Mouse (Mus musculus) heart, adult 18-20 months (tissue): ENCODE measurements around the gene Serf2. TPM values are rescaled to one million over a fixed set of nuclear protein-coding genes. Genes with fewer than 3 reads are reported as not detected.
A peak's percentile ranks its signal among the peaks of the same experiment; 100 is the strongest.

Experiments used
- DNase-seq, 2 experiments: peaks; one replicate each; pipeline ENCODE4 v3.0.0; 2021 to 2022; ENCODE audit warnings: mixed read lengths in 1 of 2
- long read RNA-seq, 2 experiments: library from polyadenylated mRNA; stranded (forward); transcript quantifications; one replicate each; pipeline ENCODE4 v2.0.0; 2021
- total RNA-seq, 2 experiments: library from RNA; stranded (reverse); gene quantifications; 2 replicates each; pipeline ENCODE4 v1.2.3; 2021

Gene Serf2
- total RNA-seq, result 100 to 1,000 TPM; 366 to 459 TPM
- long read RNA-seq, experiment 1, transcript Serf2-204 (3 exons, 3,056 nt), result major isoform, 780 of 832 reads
- long read RNA-seq, experiment 1, transcript Serf2-201 (3 exons, 525 nt), result minor isoform, 16 of 832 reads
- long read RNA-seq, experiment 1, partial matches to known transcripts, result 9 of 832 reads
- long read RNA-seq, experiment 1, other reads (novel, unspliced or antisense), result 25 of 832 reads
- long read RNA-seq, experiment 2, transcript Serf2-201 (3 exons, 525 nt), result minor isoform, 10 of 606 reads
- long read RNA-seq, experiment 2, transcript Serf2-204 (3 exons, 3,056 nt), result major isoform, 542 of 606 reads
- long read RNA-seq, experiment 2, partial matches to known transcripts, result 31 of 606 reads
- long read RNA-seq, experiment 2, other reads (novel, unspliced or antisense), result 21 of 606 reads

- DNase-seq, result peak; percentile 99 to 100
Measured at GRCm38 (mm10) chr2:121448739-121449535, at the start of gene Serf2. Serf2 (plus strand) TSS chr2:121449195.

- DNase-seq, result no peak
Measured at GRCm38 (mm10) chr2:121403296-121403695, 45.7 kb upstream of the Serf2 start.

- DNase-seq, result peak; percentile 32 to 50
Measured at GRCm38 (mm10) chr2:121408160-121408559, 40.8 kb upstream of the Serf2 start.

GRCm38 (mm10) chr2:121412843-121413386, 36.1 kb upstream of the Serf2 start:
- peak in 1 of 2 experiments; percentile 28 for DNase-seq

GRCm38 (mm10) chr2:121413387-121414042, 35.5 kb upstream of the Serf2 start, which contains the start of the genes Pdia3 and Catsper2:
Pdia3 (plus strand) TSS chr2:121413775.
Catsper2 (minus strand) TSS chr2:121413792.
- peak; percentile 95 to 99 for DNase-seq

GRCm38 (mm10) chr2:121414139-121414685, 34.8 kb upstream of the Serf2 start:
- peak in 1 of 2 experiments; percentile 57 for DNase-seq

GRCm38 (mm10) chr2:121415103-121415502, 33.9 kb upstream of the Serf2 start:
- no peak for DNase-seq

GRCm38 (mm10) chr2:121415591-121415990, 33.4 kb upstream of the Serf2 start:
- no peak for DNase-seq

- DNase-seq, result no peak
Measured at GRCm38 (mm10) chr2:121416356-121416755, 32.6 kb upstream of the Serf2 start.

- DNase-seq, result no peak
Measured at GRCm38 (mm10) chr2:121418476-121418875, 30.5 kb upstream of the Serf2 start.

GRCm38 (mm10) chr2:121423166-121423565, 25.8 kb upstream of the Serf2 start:
- no peak for DNase-seq

- DNase-seq, result no peak
Measured at GRCm38 (mm10) chr2:121425890-121426289, 23.1 kb upstream of the Serf2 start.

- DNase-seq, result no peak
Measured at GRCm38 (mm10) chr2:121434854-121435253, 14.1 kb upstream of the Serf2 start.

GRCm38 (mm10) chr2:121439746-121440145, 9.2 kb upstream of the Serf2 start:
- no peak for DNase-seq

GRCm38 (mm10) chr2:121440834-121441605, 8.0 kb upstream of the Serf2 start:
- no peak for DNase-seq

GRCm38 (mm10) chr2:121441800-121442199, 7.2 kb upstream of the Serf2 start:
- no peak for DNase-seq

- peak; percentile 74 to 86 for DNase-seq
Measured at GRCm38 (mm10) chr2:121442259-121443067, 6.5 kb upstream of the Serf2 start.

GRCm38 (mm10) chr2:121443068-121443349, 6.0 kb upstream of the Serf2 start:
- no peak for DNase-seq

GRCm38 (mm10) chr2:121444178-121444577, 4.8 kb upstream of the Serf2 start, which contains the start of gene Ell3:
Ell3 (minus strand) TSS chr2:121444278.
- DNase-seq, result no peak

- no peak for DNase-seq
Measured at GRCm38 (mm10) chr2:121445117-121445516, 3.9 kb upstream of the Serf2 start.
